Mouse (Mus musculus): Measurements from ENCODE around the gene Mcf2l.

The Mcf2l gene

DNA sequence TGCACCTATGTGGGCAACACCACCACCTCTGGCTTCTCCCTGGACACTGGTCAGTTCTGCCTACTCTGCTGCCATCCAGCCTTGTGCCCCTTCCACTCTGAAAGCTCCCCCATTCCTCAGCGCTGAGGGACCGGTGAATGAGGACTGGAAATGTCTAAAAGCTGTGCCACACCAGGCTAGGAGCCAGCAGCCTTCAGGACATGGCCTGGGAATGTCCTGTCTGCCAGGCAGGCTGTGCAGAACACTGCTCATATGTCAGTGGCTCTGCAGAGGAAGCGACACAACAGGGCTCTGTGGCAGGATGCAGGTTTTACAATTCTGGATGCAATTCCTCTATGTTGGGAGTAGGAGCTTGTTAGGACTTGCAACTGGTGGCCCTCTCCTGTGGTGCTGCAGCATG, 10.5 kb upstream of the Mcf2l start:
- no peak for TF ChIP-seq GATA4 (IDR thresholded peaks at IDR 0.05; ENCODE audit: insufficient replicate concordance, low read length)

DNA sequence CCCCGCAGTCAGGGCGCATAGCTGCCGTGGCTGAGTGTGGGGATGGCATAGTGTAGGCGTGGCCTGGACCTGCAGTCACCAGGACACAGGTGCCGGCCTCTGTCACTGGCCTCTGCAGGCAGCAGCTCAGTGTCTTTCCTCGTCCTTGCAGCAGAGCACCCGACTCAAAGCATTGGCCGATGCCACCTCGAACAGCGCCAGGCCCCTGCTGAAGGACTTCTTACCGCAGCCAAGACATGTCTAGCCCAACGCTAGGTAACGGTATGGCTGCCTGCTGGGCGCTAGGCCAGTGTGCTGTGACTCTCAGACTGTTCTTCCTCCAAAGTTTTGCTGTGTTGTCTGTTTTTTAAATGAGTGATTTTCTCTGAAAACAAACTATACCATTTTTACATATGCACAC, 10.0 kb upstream of the Mcf2l start:
- no peak for TF ChIP-seq GATA4 (IDR thresholded peaks at IDR 0.05; ENCODE audit: insufficient replicate concordance, low read length)

DNA sequence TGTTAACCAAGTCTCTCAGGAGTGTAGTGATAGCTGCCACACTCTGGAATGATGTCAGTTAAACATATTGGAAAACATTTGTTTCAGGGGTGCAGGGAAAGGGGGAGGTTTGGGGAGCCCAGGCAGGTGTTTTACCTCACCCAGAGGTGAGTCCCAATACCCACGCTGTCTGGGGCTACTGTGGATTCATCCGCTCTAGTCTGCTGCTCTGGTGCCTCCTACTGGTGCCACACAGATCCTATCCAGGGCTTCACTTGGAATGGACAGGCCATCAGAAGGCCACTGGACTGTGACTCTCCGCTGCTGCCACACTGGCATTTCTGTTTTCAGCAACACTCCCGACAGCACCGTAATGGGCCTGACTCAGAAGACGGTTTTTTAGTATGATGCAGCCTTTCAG, 7.8 kb upstream of the Mcf2l start:
- no peak for TF ChIP-seq GATA4 (IDR thresholded peaks at IDR 0.05; ENCODE audit: insufficient replicate concordance, low read length)

DNA sequence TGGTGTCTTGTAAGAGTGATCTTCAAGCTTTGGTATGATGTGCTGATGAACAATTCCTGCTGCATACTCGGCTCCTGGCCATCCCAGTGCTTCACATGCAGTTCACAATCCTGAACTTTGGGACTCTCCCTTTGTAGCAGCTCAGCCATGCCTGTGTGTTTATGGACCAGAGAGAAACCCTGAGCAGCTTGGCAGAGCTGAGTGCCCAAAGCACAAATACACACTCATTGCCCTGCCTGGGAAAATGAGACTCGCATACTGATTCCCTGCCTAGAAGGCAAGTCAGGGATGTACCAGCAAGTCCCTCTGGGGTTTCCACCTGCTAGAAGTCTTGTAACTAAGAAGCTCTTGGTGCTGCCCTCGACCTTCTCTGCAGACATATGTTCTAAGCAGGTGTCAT, 3.9 kb upstream of the Mcf2l start:
- no peak for TF ChIP-seq GATA4 (IDR thresholded peaks at IDR 0.05; ENCODE audit: insufficient replicate concordance, low read length)

DNA sequence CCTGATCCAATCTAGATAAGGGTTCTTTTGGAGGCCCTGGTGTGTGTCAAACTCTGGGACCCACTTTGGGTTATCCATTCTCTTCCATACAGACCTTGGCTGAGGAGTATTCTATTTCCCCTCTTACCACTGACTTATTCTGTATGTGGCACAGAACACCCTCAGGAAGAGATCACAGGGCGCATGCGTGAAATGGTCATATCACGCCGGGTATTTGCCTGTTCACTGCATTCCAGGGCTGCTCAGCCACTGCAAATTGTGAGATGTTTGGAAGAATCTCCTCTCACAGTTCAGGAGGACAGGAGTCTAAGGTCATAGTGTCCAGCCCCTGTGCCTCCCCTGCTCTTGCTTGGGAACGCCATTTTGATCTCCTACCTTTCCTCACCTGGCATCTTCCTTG, 3.0 kb upstream of the Mcf2l start:
- no peak for TF ChIP-seq GATA4 (IDR thresholded peaks at IDR 0.05; ENCODE audit: insufficient replicate concordance, low read length)

DNA sequence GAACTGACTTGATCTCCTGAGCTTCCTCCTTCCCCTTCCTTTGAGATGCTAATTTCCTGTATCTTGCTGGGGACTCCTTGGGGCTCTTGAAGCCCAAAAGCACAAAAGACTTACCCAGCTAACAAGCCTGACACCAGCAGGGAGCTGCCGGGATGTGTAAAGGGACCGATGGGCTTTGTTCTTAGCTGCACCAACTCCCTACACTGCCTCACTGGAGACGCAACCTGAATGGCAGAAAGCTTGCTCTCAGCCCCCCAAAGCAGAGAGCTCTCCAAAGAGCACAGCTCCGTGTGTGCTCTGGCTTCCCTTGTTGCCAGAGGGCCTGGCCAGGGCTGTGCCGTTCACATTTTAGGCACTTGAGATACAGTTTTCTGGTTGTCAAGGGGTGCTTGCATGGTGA, 2.1 kb upstream of the Mcf2l start:
- TF ChIP-seq GATA4 (IDR thresholded peaks at IDR 0.05; ENCODE audit: insufficient replicate concordance, low read length) = no peak

DNA sequence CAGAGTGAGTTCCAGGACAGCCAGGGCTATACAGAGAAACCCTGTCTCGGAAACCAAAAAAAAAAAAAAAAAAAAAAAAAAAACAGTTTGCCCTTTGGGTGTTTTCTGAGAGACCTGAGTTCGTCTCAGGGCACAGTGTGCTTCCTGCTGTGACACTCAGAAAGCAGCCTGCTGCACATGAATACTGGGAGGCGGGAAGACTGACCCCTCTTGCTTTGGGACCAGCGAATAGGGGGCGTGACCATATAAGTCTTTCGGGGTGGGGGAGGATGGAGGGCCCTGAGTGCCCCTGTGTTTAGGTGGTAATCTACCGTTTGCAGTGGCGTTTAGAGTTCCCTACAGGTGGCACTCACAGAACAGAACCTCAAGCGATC, 636 bp upstream of the Mcf2l start:
- no peak for TF ChIP-seq GATA4 (IDR thresholded peaks at IDR 0.05; ENCODE audit: insufficient replicate concordance, low read length)

GRCm38 (mm10) chr8:12874194-12874791, 687 bp downstream of the Mcf2l start:
- TF ChIP-seq GATA4 (IDR thresholded peaks at IDR 0.05; ENCODE audit: insufficient replicate concordance, low read length) = no peak

DNA sequence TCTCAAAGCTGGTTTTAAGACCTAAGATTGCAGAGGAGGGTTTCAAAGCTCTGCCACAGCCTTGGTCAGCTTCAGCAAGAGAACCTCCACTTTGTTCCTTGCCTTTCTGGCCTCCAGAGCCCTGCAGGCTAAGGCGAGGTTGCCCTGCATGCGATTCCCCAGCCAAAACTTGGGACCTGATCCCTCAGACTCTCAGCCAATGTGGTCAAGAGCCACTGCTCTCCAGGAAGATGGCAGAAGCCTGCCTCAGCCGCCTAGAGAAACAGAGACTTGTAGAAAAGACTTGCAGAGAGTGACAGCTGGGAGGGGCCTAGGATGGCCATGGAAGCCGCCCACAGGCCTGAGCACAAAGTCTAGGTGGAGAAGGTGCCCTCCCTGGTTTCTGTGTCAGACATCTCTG, 1.4 kb downstream of the Mcf2l start:
- no peak for TF ChIP-seq GATA4 (IDR thresholded peaks at IDR 0.05; ENCODE audit: insufficient replicate concordance, low read length)

GRCm38 (mm10) chr8:12877126-12877525, 3.5 kb downstream of the Mcf2l start:
- no peak for TF ChIP-seq GATA4 (IDR thresholded peaks at IDR 0.05; ENCODE audit: insufficient replicate concordance, low read length)

DNA sequence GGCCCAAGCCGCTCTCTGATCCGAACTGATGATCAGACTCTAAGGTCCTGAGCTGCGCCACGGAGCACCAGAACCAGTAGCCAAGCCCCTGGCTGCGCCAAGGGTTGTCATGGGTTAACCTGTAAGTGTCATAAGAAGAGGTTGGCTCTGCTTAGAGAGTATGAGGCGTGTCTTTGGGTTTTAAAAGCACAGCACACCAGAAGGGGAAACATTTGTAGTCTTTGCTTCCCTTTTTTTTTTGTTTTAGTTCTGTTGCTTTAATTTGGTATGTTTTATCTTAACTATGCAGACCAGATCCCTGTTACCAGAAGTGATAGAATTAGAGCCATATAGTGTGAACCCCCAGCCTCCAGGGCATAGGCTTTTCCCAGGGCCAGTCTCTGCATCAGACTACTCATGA, 6.6 kb downstream of the Mcf2l start:
- no peak for TF ChIP-seq GATA4 (IDR thresholded peaks at IDR 0.05; ENCODE audit: insufficient replicate concordance, low read length)

- TF ChIP-seq GATA4 (IDR thresholded peaks at IDR 0.05; ENCODE audit: insufficient replicate concordance, low read length) = peak; percentile 20; the same call in 1 of the 2 replicates
Measured at GRCm38 (mm10) chr8:12883051-12884004, 9.7 kb downstream of the Mcf2l start.

GRCm38 (mm10) chr8:12887772-12888435, 14.3 kb downstream of the Mcf2l start:
- no peak for TF ChIP-seq GATA4 (IDR thresholded peaks at IDR 0.05; ENCODE audit: insufficient replicate concordance, low read length)

DNA sequence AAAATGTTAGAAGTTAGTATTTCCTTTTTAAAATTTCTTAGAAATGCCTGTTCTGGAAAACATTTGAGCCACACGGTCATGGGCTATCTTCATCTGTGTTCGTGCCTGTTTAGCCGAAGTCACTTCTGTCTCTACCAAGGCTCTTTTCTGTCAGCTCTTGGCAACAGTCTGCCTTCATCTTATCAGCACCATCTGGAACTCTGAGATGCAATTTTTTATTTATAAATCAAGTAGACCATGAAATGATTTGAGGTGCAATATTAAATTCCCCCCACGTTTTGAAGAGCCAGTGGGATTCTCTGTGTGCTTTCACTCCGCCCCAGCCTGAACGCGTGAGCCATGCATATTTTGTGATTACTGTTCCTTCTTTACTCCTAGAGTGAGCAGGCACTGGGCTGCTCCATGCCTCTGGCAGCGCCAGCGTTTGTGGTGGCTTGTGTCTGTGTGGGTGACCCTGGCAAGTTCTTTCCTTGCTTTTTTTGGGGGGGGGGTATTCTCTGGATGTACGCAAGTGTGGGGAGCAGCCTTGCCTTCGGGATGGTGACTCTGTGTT, 15.5 kb downstream of the Mcf2l start:
- no peak for TF ChIP-seq GATA4 (IDR thresholded peaks at IDR 0.05; ENCODE audit: insufficient replicate concordance, low read length)

GRCm38 (mm10) chr8:12892882-12893446, 19.4 kb downstream of the Mcf2l start:
- TF ChIP-seq GATA4 (IDR thresholded peaks at IDR 0.05; ENCODE audit: insufficient replicate concordance, low read length) = no peak
